Mouse (Mus musculus): Measurements from ENCODE around the gene Sorbs1.

GRCm38 (mm10) chr19:40414386-40414785 is 99.2 kb downstream of the Sorbs1 start:
- TF ChIP-seq POLR2A (IDR thresholded peaks at IDR 0.05; ENCODE audit: insufficient read depth, low read length) (no peak), CTCF (IDR thresholded peaks at IDR 0.05; ENCODE audit: low read depth, low read length) (no peak)
